26 mouse cellular contexts compared by ENCODE assay signal in the genomic region with DNA sequence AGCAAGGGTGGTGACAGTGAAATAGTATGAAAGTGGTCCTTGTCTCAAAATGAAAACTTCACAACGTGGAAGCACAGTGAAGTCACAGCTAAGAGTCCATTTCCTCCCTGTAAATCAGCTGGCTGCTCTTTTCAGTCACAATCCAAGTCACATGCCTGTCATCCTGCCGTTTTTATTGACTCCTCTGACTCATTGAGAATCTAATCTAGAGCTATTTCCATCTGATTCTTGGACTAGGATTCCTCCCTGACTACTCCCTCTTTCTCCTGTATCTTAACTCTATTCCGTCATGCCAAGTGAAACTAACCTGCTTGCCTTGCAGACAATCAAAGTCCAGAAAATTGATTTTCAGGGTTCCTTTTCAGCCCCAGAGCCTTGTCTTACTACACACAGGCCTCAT.
"Had no signal": no experiment of that assay in that cellular context is flagged by ENCODE, and none has a peak within 500 bp of the region (broad histone marks: within the 10 kb centered on the region; RNA-seq: fewer than 3 reads in every experiment).

No protein-coding gene starts in this region.

- H3K9me3 ChIP-seq: heart, embryonic 13.5 days; heart, embryonic 15.5 days; hindbrain, embryonic 10.5 days; hindbrain, embryonic 12.5 days; kidney, embryonic 15.5 days; limb, embryonic 10.5 days; limb, embryonic 12.5 days had no signal

- H3K4me2 ChIP-seq: heart, embryonic 11.5 days; heart, embryonic 13.5 days; heart, embryonic 15.5 days; hindbrain, embryonic 12.5 days; hindbrain, embryonic 14.5 days; kidney, embryonic 15.5 days; limb, embryonic 12.5 days had no signal

- H3K4me3 ChIP-seq: heart, adult 2 months; heart, embryonic 13.5 days; heart, embryonic 15.5 days; hindbrain, embryonic 10.5 days; hindbrain, embryonic 12.5 days; kidney, embryonic 15.5 days; limb, embryonic 10.5 days; limb, embryonic 12.5 days had no signal

- H3K4me1 ChIP-seq: heart, embryonic 13.5 days; heart, embryonic 15.5 days; hindbrain, embryonic 10.5 days; hindbrain, embryonic 12.5 days; kidney, embryonic 15.5 days; limb, embryonic 10.5 days; limb, embryonic 12.5 days had no signal

- H3K36me3 ChIP-seq: heart, embryonic 15.5 days; hindbrain, embryonic 10.5 days; hindbrain, embryonic 12.5 days; kidney, embryonic 15.5 days; limb, embryonic 10.5 days; limb, embryonic 12.5 days had no signal

- DNase-seq: forebrain, postnatal 0 days; gastrocnemius, postnatal 14 days; gastrocnemius, postnatal 36 days; heart, adult 11 months; heart, adult 2 months; heart, postnatal 4 days; kidney, adult 11 months; kidney, adult 2 months; kidney, adult 9 months; kidney, postnatal 14 days; kidney, postnatal 36 days; layer of hippocampus, adult 9-11 months; layer of hippocampus, postnatal 36 days; liver had no signal

- H3K27ac ChIP-seq: heart, adult 2 months; heart, embryonic 13.5 days; heart, embryonic 15.5 days; hindbrain, embryonic 10.5 days; hindbrain, embryonic 12.5 days; hindbrain, embryonic 14.5 days; kidney, embryonic 15.5 days; kidney, postnatal 0 days; limb, embryonic 10.5 days; limb, embryonic 12.5 days had no signal

- H3K27me3 ChIP-seq: heart, embryonic 13.5 days; heart, embryonic 15.5 days; hindbrain, embryonic 12.5 days; kidney, embryonic 15.5 days; limb, embryonic 12.5 days had no signal

- H3K9ac ChIP-seq: forebrain, postnatal 0 days; heart, embryonic 13.5 days; heart, embryonic 15.5 days; hindbrain, embryonic 12.5 days; hindbrain, embryonic 14.5 days; kidney, embryonic 15.5 days; limb, embryonic 12.5 days had no signal

- ATAC-seq: forebrain, postnatal 0 days; hindbrain, embryonic 16.5 days; inflammation-experienced regulatory T-cells, adult 6 months had no signal
